Mouse (Mus musculus): ENCODE measurements at regions not wholly inside any gene's neighbourhood (a gene's known extent, or its start where the extent isn't known, plus 50 kb on each side); places are given as distances from the start of the nearest gene placed in this dataset.

- TF ChIP-seq POU5F1 (IDR thresholded peaks at IDR 0.05; ENCODE audit: borderline replicate concordance, low read length), result no peak
- no peak for TF ChIP-seq NANOG (IDR thresholded peaks at IDR 0.05; ENCODE audit: borderline replicate concordance, low read length)
- TF ChIP-seq CTCF (conservative IDR thresholded peaks at IDR 0.05; ENCODE audit: low read length), result no peak
- Histone ChIP-seq H3K36me3 (ENCODE audit: insufficient read depth, low read length) (no peaks in the 10 kb centered on the region), H3K4me3 (replicated peaks; ENCODE audit: low read length) (no peak overlapping the region), H3K9me3 (ENCODE audit: low read length) (no peaks in the 10 kb centered on the region), H3K4me1 (replicated peaks; ENCODE audit: low read depth, low read length) (peaks cover 12% of the 10 kb centered on the region), H3K27me3 (ENCODE audit: insufficient read depth, low read length) (no peaks in the 10 kb centered on the region)
Observed at GRCm38 (mm10) chr7:113071418-113071817, 117.7 kb downstream of the Rassf10 start.

- H3K27me3 ChIP-seq (ENCODE audit: insufficient read depth, low read length), result no peaks in the 10 kb centered on the region
- no peak overlapping the region for H3K4me3 ChIP-seq (replicated peaks; ENCODE audit: low read length)
- no peak for TF ChIP-seq CTCF (conservative IDR thresholded peaks at IDR 0.05; ENCODE audit: low read length)
- TF ChIP-seq NANOG (IDR thresholded peaks at IDR 0.05; ENCODE audit: borderline replicate concordance, low read length), result no peak
- H3K36me3 ChIP-seq (ENCODE audit: insufficient read depth, low read length), result no peaks in the 10 kb centered on the region
- peaks cover 12% of the 10 kb centered on the region for H3K4me1 ChIP-seq (replicated peaks; ENCODE audit: low read depth, low read length)
- no peaks in the 10 kb centered on the region for H3K9me3 ChIP-seq (ENCODE audit: low read length)
Observed at GRCm38 (mm10) chr7:113073781-113074180, 120.0 kb downstream of the Rassf10 start.

- H3K4me3 ChIP-seq (replicated peaks; ENCODE audit: low read length), result no peak overlapping the region
- no peak for TF ChIP-seq NANOG (IDR thresholded peaks at IDR 0.05; ENCODE audit: borderline replicate concordance, low read length)
- no peak for TF ChIP-seq CTCF (conservative IDR thresholded peaks at IDR 0.05; ENCODE audit: low read length)
- no peak for TF ChIP-seq POU5F1 (IDR thresholded peaks at IDR 0.05; ENCODE audit: borderline replicate concordance, low read length)
- H3K4me1 ChIP-seq (replicated peaks; ENCODE audit: low read depth, low read length), result peaks cover 9% of the 10 kb centered on the region
- H3K27me3 ChIP-seq (ENCODE audit: insufficient read depth, low read length), result no peaks in the 10 kb centered on the region
- H3K36me3 ChIP-seq (ENCODE audit: insufficient read depth, low read length), result no peaks in the 10 kb centered on the region
- H3K9me3 ChIP-seq (ENCODE audit: low read length), result no peaks in the 10 kb centered on the region
Observed at GRCm38 (mm10) chr7:113075371-113075770, 121.6 kb downstream of the Rassf10 start.

DNA sequence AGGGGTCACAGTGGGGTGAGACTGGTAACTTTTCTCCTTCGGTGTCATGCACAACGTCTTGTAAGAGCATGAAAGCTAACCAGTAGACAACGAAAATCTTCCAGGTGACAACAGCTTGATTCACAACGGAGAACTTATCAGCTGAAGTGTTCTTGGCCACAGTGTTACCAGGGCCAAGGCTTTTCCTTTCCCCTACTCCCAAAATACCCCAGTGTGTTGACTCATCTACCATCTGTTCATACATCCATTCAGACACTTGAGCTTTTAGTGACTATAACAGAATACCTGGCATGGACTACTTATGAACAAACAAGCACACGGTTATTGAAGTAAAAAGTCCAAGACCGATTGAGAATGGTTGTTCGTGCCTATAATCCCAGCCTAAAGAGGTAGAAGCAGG is 122.5 kb downstream of the Rassf10 start:
- no peaks in the 10 kb centered on the region for H3K9me3 ChIP-seq (ENCODE audit: low read length)
- H3K4me3 ChIP-seq (replicated peaks; ENCODE audit: low read length), result no peak overlapping the region
- peaks cover 17% of the 10 kb centered on the region for H3K4me1 ChIP-seq (replicated peaks; ENCODE audit: low read depth, low read length)
- TF ChIP-seq CTCF (conservative IDR thresholded peaks at IDR 0.05; ENCODE audit: low read length) (no peak), POU5F1 (IDR thresholded peaks at IDR 0.05; ENCODE audit: borderline replicate concordance, low read length) (no peak), NANOG (IDR thresholded peaks at IDR 0.05; ENCODE audit: borderline replicate concordance, low read length) (no peak)
- H3K36me3 ChIP-seq (ENCODE audit: insufficient read depth, low read length), result no peaks in the 10 kb centered on the region
- H3K27me3 ChIP-seq (ENCODE audit: insufficient read depth, low read length), result no peaks in the 10 kb centered on the region

DNA sequence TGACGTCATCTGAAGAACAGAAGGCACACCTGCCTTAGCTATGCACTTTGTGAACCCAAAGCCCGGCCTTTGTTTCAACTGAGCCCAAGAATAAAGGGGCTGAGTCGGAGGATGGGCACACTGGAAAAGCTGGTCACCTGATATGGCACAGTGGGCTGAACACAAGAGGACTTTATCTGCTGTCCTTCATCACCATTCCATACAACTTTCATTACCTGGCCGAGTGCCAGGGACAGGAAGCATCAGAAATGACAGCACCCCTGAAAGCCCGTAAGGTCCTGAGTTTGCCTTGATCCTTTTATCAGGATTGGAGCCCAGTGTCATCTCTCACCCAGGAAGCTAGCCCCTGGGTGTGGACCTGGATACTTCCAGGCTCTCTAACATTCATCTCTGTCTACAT is 126.1 kb upstream of the Arntl start:
- Histone ChIP-seq H3K4me3 (replicated peaks; ENCODE audit: low read length) (no peak overlapping the region), H3K27me3 (ENCODE audit: insufficient read depth, low read length) (no peaks in the 10 kb centered on the region), H3K36me3 (ENCODE audit: insufficient read depth, low read length) (no peaks in the 10 kb centered on the region), H3K4me1 (replicated peaks; ENCODE audit: low read depth, low read length) (peaks cover 32% of the 10 kb centered on the region), H3K9me3 (ENCODE audit: low read length) (no peaks in the 10 kb centered on the region)
- TF ChIP-seq CTCF (conservative IDR thresholded peaks at IDR 0.05; ENCODE audit: low read length) (no peak), POU5F1 (IDR thresholded peaks at IDR 0.05; ENCODE audit: borderline replicate concordance, low read length) (no peak), NANOG (IDR thresholded peaks at IDR 0.05; ENCODE audit: borderline replicate concordance, low read length) (no peak)

GRCm38 (mm10) chr7:113084930-113085625 is 122.2 kb upstream of the Arntl start:
- H3K27me3 ChIP-seq (ENCODE audit: insufficient read depth, low read length), result 0 out of 2 replicates have a peak, but pooled peaks cover 8% of the 10 kb centered on the region
- TF ChIP-seq NANOG (IDR thresholded peaks at IDR 0.05; ENCODE audit: borderline replicate concordance, low read length), result no peak
- no peak for TF ChIP-seq CTCF (conservative IDR thresholded peaks at IDR 0.05; ENCODE audit: low read length)
- no peak for TF ChIP-seq POU5F1 (IDR thresholded peaks at IDR 0.05; ENCODE audit: borderline replicate concordance, low read length)
- no peaks in the 10 kb centered on the region for H3K9me3 ChIP-seq (ENCODE audit: low read length)
- no peaks in the 10 kb centered on the region for H3K36me3 ChIP-seq (ENCODE audit: insufficient read depth, low read length)
- H3K4me1 ChIP-seq (replicated peaks; ENCODE audit: low read depth, low read length), result peaks cover 27% of the 10 kb centered on the region
- no peak overlapping the region for H3K4me3 ChIP-seq (replicated peaks; ENCODE audit: low read length)

DNA sequence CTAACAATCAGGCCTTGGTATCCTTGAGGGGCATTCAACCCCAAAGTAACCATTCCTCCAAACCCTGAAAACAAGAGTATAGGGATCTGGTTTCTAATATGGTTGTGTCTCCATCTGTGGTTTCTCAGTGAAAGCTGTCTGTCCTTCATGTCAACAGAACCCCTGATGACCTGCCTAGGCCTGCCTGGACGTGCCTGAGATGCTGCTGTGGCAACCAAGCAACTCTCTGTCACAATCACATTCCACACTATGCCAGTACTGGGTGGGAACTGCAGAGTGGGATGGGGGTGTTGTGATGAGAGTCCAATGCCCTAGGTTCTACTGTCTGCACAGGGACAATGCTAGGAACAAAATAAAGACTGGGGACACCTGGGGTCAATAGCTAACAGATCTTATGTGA is 121.1 kb upstream of the Arntl start:
- TF ChIP-seq CTCF (conservative IDR thresholded peaks at IDR 0.05; ENCODE audit: low read length), result no peak
- TF ChIP-seq NANOG (IDR thresholded peaks at IDR 0.05; ENCODE audit: borderline replicate concordance, low read length), result no peak
- TF ChIP-seq POU5F1 (IDR thresholded peaks at IDR 0.05; ENCODE audit: borderline replicate concordance, low read length), result no peak
- H3K36me3 ChIP-seq (ENCODE audit: insufficient read depth, low read length), result no peaks in the 10 kb centered on the region

GRCm38 (mm10) chr7:113087646-113088045 is 119.6 kb upstream of the Arntl start:
- TF ChIP-seq CTCF (conservative IDR thresholded peaks at IDR 0.05; ENCODE audit: low read length), result no peak
- TF ChIP-seq NANOG (IDR thresholded peaks at IDR 0.05; ENCODE audit: borderline replicate concordance, low read length), result no peak
- no peak for TF ChIP-seq POU5F1 (IDR thresholded peaks at IDR 0.05; ENCODE audit: borderline replicate concordance, low read length)
- H3K36me3 ChIP-seq (ENCODE audit: insufficient read depth, low read length), result no peaks in the 10 kb centered on the region
- peaks cover 10% of the 10 kb centered on the region; the same call in 1 of the 2 replicates for H3K27me3 ChIP-seq (ENCODE audit: insufficient read depth, low read length)
- H3K9me3 ChIP-seq (ENCODE audit: low read length), result no peaks in the 10 kb centered on the region
- H3K4me3 ChIP-seq (replicated peaks; ENCODE audit: low read length), result no peak overlapping the region
- peaks cover 17% of the 10 kb centered on the region for H3K4me1 ChIP-seq (replicated peaks; ENCODE audit: low read depth, low read length)

More for the DNA sequence above, 121.1 kb upstream of the Arntl start:
- Histone ChIP-seq H3K27me3 (ENCODE audit: insufficient read depth, low read length) (0 out of 2 replicates have a peak, but pooled peaks cover 8% of the 10 kb centered on the region), H3K9me3 (ENCODE audit: low read length) (no peaks in the 10 kb centered on the region), H3K4me1 (replicated peaks; ENCODE audit: low read depth, low read length) (peaks cover 18% of the 10 kb centered on the region), H3K4me3 (replicated peaks; ENCODE audit: low read length) (no peak overlapping the region)

DNA sequence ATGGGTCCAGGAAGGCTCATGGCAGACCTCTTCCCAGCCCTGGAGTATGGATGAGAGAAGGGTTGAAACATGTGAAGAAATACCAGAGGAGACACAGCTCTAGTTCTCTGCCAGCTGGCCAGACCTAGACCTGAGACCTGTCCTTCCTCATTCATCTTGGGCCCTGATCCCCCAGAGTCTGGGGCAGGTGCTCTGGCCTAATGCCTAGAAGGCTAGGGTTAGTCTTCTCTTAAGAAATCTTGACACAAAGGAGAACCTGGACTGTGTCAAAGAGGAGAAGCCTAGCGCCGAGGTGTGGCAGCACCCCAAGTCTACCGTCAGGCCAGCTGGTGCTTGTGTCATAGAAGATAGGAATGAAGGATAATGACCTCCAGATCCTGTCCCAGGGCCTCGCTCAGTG is 118.2 kb upstream of the Arntl start:
- Histone ChIP-seq H3K27me3 (ENCODE audit: insufficient read depth, low read length) (peaks cover 12% of the 10 kb centered on the region; the same call in 1 of the 2 replicates), H3K4me1 (replicated peaks; ENCODE audit: low read depth, low read length) (peaks cover 17% of the 10 kb centered on the region), H3K36me3 (ENCODE audit: insufficient read depth, low read length) (no peaks in the 10 kb centered on the region), H3K4me3 (replicated peaks; ENCODE audit: low read length) (no peak overlapping the region), H3K9me3 (ENCODE audit: low read length) (no peaks in the 10 kb centered on the region)
- TF ChIP-seq POU5F1 (IDR thresholded peaks at IDR 0.05; ENCODE audit: borderline replicate concordance, low read length) (no peak), CTCF (conservative IDR thresholded peaks at IDR 0.05; ENCODE audit: low read length) (no peak), NANOG (IDR thresholded peaks at IDR 0.05; ENCODE audit: borderline replicate concordance, low read length) (no peak)
